Mouse (Mus musculus): ENCODE data around the gene Apol6. TPM values are rescaled to one million over a fixed set of nuclear protein-coding genes. Genes with fewer than 3 reads are reported as not detected.

Apol6 gene
- total RNA-seq (2017) = not detected in 3 replicates

DNA sequence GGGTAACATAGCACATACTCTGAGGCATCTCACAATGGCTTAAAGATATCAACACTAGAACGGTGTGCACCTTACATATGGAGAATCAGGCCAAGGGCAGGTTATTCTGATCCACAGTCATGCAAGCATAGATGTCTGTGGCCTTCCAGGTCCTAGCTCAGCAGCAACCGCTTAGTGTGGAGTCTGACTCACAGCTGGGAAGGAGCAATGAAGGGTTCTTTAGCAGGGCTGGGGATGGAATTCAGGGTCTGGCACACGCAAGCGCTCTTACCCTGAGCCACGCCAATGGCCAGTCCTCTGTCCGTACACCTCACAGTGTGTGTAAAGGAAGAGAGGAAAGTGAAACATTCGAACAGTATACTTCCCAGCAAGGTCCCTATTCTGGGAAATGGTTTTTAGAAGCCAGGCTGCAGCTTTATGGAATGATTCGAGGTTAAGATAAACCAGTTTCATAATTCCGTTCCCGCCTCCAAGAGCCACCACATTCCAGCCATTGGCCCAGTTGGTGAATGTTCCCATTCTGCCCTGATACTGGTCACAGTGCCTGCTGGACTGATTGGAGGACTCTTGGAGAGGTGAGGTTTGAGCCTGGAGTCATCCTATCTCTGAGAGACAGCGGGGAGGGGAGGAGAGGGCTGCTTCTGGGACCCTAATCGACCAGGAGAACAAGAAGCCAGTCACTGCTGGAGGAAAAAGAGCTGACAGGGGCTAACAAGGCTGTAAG lies at the start of gene Apol6:
Gene Apol6, plus strand, starts transcription at position 133 of the 724 bp plus-strand sequence.
- no peak for ATAC-seq (replicated peaks; ENCODE audit: insufficient number of reproducible peaks, low FRiP score, low TSS enrichment, poor library complexity, severe bottlenecking)

DNA sequence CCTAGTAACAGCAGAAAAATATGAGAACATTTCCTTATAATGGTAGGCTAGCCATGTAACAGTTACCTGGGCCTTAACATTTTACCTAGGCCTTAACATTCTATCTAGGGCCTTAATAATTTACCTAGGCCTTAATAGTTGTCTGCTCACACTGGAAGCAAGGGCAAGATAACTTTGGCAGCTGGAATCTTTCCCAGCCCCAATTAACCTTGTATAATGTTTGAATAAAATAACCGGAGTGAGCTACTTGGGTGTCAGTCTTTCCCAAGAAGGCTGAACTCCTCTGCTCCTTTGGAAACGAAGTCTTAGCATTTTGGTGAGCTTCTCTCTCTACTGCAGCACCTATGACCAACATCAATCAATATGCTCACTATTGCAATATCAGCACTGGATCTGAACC lies 46.5 kb upstream of the Apol6 start:
- no peak for ATAC-seq (replicated peaks; ENCODE audit: insufficient number of reproducible peaks, low FRiP score, low TSS enrichment, poor library complexity, severe bottlenecking)

DNA sequence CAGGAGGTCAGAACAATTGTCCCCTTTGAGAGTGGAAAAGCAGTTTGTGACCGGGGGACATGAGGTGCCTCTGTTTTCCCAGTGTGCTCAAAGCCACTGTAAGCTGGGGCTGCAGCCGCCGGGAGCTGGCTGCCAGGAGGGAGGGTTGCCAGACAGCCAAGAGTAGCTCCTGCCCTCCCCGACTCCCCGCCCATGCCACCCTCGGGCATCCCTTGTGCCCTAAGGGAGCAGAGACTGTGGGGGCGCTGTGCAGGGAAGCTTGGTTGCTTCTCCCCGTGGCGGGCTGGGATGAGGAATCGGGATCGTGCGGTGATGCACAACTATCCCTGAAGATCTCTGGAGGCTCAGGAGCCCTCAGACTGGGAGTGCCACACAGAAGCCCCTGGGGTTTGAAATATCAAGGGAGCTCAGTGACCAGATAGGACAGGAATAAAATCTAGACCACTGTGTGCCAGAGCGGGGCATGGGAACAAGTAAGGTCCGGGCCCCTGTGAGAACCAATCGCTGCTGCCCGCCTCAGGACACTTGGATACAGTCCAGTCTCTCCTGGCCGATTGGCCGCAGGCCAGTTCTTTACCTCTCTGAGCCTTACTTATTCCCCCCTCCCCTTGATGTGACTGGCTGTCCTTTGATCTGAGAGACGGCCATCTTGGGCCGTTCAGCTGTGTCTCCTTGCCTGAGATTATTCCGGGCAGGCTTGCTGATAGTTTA lies 45.5 kb upstream of the Apol6 start:
- ATAC-seq (replicated peaks; ENCODE audit: insufficient number of reproducible peaks, low FRiP score, low TSS enrichment, poor library complexity, severe bottlenecking) = no peak

DNA sequence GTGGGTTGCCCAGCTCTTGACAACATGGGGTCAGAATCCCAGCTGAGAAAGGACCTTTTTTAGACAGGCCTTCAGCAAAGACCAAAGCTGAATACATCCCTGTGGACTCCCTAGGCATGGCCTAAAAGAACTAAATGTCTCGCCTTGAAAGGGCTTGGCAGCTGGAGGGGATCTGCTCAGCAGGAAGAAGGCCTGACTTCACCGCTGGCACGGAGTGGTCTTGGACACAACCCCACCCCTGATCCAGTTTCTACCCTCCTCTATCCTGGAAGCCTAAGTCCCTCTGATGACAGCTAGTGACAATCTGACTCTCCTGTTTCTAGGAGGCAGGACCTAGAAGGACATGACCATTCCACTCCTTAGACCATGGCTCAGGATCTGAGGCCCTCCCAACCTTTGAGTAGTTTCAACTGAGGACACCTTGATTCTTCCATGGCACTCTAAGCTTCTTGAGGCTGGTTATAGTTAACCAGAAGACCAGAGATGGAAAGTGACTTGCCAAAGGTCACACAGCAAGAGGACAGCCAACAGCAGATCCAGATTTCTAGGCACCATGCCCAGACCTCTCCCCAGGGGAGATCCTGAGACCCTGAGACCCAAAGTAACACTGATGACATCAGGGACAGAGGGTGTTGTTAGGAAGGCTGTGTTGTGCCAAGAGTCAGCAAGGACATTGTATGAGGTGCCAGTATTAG lies 41.2 kb upstream of the Apol6 start:
- no peak for ATAC-seq (replicated peaks; ENCODE audit: insufficient number of reproducible peaks, low FRiP score, low TSS enrichment, poor library complexity, severe bottlenecking)

DNA sequence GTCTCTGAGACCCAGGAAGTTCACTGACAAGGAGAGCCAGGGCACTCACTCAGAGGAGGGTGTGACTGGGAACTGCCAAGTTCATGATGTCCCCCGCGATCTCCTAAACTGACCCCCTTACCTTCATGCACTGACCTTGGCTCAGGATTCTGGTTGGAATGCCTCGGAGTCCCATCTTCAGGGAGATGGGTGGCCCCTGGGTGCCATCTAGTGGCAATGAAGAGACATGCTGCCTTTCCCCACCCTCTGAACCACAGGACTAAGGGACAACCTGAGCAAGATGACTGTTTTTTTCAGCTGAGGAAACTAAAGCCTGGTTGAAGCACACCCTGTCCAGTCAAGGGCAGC lies 40.7 kb upstream of the Apol6 start:
- ATAC-seq (replicated peaks; ENCODE audit: insufficient number of reproducible peaks, low FRiP score, low TSS enrichment, poor library complexity, severe bottlenecking) = no peak

DNA sequence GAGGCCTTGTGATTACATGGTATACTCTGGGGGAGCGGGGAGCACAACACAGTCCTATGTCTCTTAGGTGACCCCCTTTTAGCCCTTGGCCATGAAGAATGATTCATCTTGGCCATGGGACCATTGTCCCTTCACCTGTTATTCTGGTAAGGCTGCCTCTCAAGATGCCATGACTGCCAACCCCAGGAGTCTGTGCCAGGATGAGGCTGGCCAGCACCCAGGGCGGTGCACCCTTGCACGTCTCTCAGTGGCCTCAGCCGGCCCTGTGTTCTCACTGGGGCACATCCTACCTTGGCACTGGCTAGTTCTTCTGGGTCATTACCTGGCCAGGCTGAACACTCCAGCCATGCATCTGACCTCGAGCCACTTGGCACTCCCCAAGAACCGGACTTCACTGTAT lies 35.7 kb upstream of the Apol6 start:
- no peak for ATAC-seq (replicated peaks; ENCODE audit: insufficient number of reproducible peaks, low FRiP score, low TSS enrichment, poor library complexity, severe bottlenecking)

DNA sequence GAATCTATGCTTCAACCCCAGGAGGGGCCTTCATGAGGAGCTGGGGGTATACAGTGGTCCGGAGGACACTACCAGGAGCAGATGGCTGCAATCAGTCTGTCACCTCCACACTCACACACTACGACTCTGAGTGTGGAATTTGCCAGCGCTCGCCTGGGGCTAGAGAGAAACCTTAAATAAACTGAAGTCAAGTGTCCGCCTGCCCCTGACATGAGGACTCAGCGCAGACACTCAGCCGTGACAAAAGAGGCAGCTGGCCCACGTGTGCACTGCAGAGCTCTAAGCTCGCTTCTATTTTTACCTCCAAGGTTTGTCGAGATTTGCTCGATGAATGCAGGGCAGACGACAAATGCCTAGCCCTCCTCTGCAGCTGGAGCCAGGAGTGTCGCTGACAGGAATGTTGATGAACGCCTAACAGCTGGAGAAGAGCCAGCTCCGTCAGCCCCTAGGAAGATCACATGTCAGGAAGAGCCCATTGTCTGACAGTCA lies 30.7 kb upstream of the Apol6 start:
- no peak for ATAC-seq (replicated peaks; ENCODE audit: insufficient number of reproducible peaks, low FRiP score, low TSS enrichment, poor library complexity, severe bottlenecking)

DNA sequence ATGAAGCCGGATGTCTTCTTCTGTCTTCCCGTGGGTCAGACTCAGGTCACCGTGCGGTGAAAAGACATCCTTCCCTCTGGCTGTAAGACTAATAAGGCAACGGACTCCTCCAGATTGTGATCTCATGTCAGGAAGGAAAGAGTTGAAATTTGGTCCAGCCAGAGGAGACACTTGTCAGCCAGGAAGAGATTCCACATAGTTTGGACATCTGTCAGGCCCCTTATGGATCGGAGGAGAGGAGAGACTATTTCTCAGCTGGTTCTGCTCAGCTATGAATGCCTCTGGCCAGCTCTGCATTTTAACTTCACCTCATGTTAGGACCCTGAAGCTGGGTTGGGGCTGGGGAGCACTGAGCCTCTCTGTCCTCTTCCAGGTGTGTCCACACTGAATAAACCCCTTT lies 30.1 kb upstream of the Apol6 start:
- no peak for ATAC-seq (replicated peaks; ENCODE audit: insufficient number of reproducible peaks, low FRiP score, low TSS enrichment, poor library complexity, severe bottlenecking)

DNA sequence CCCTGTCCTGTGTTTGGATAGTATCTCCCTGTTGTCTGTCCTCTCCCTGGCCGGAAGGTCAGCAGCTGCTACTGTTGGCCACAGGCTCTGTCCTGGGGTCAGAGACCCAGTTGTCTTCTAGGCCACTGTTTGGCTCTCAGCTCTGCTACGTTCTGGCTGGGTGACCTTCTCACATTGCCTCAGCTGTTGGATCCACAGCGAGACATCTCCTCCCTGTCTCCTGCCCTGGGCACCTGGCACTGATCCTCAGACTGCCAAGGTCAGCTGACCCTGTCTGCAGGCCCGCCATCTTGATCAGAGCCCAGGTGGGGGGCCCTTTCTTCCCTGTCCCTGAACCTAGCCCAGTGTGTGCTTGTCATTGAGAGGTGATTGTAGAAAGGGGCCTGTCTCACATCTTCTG lies 29.5 kb upstream of the Apol6 start:
- no peak for ATAC-seq (replicated peaks; ENCODE audit: insufficient number of reproducible peaks, low FRiP score, low TSS enrichment, poor library complexity, severe bottlenecking)

DNA sequence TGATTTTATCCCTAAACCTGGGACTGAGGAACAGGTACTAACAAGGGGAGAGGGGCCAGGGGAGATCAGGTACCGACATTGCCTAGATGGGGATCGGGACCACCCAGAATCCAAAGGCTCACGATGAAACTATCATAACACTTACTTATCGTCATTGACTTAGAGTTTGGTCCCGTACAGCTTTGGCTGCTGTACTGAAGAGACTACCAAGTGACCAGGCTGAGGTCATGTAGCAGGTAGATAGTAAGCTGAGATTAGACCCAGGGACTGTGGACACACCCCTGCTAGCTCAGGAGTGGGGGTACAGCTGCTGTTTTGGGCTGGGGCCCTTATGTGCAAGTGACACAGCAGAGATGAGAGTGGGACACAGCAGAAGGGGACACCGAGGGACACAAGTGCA lies 28.0 kb upstream of the Apol6 start:
- no peak for ATAC-seq (replicated peaks; ENCODE audit: insufficient number of reproducible peaks, low FRiP score, low TSS enrichment, poor library complexity, severe bottlenecking)

DNA sequence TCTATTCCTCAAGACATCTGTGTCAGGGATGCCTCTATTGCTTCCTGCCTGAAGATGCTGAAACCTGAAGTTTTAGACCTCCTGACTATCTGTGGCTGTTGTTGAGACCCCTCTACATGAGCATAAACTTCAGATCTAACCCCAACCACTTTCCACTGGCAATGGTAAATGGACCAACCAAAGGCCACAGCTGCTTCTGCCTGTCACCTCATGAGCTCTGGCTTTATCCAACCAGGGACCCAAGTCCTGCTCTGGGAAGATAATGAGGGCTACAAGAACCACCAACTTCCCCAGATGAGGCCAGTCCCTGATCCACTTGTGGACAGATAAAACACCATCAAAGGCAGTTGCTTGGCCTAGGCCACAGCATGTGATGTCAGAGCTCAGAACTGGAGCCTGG lies 26.6 kb upstream of the Apol6 start:
- no peak for ATAC-seq (replicated peaks; ENCODE audit: insufficient number of reproducible peaks, low FRiP score, low TSS enrichment, poor library complexity, severe bottlenecking)

DNA sequence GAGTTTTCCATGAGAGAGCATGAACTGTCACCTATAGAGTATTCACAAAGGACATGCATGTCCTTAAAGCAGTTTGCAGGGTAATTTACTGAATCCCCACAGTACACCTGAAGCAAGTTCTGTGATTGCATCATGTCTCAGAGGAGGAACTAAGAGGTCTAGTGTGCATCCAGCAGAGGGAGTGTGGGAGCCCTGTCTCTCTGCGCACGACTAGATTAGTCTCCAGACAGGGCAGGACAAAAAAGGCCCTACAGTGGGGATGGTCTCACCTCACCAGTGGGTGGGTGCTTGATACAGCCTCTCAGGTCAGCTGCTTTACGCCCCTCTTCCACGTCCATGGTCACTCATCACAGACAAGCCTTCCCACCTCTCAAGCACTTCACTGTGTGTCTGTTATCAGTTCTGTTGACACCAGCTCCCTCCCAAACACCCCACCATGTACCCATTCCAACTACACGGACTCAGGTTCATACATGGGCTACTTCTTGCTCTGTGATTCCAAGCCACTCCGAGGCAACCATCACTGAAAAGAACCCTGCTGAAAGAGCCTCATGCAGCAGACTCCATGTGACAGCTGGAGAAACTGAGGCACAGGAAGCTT lies 25.7 kb upstream of the Apol6 start:
- ATAC-seq (replicated peaks; ENCODE audit: insufficient number of reproducible peaks, low FRiP score, low TSS enrichment, poor library complexity, severe bottlenecking) = no peak

DNA sequence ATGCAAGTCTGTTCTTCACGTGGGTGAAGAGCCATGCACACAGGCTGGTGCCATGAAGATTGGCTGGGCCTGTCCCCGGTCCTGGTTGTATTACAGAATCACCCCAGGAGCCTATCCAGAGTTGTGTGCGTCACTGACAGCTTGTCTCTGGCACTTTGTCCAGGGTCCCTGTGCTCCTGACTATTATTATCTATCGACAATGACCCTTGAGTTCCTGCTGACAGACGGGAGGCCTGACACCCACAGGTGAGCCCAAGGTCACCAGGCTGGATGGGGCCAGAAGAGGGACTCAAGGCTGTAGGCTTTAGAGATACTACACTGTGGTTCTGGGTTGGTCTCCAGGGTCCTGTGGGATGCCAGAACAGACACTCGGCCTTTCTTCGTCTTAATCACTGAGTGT lies 25.0 kb upstream of the Apol6 start:
- ATAC-seq (replicated peaks; ENCODE audit: insufficient number of reproducible peaks, low FRiP score, low TSS enrichment, poor library complexity, severe bottlenecking) = no peak

DNA sequence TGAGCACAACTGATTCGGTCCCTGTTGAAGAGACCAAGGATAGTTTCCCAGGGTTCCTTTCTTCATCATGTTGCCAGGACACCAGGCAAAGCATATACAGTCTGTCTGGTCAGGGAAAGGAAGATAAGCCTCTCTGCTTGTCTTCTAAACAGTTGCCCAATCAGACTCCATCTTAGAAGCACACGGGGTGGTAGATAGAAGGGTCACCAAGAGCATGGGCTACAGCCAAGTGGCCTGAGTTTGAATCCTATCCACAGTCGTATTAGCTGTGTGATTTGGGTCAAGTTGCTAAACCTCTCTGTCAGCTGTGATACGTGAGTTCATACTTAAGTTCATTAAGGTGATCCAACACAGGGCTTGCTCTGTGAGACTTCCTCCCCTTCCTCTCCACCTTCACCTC lies 24.4 kb upstream of the Apol6 start:
- no peak for ATAC-seq (replicated peaks; ENCODE audit: insufficient number of reproducible peaks, low FRiP score, low TSS enrichment, poor library complexity, severe bottlenecking)

DNA sequence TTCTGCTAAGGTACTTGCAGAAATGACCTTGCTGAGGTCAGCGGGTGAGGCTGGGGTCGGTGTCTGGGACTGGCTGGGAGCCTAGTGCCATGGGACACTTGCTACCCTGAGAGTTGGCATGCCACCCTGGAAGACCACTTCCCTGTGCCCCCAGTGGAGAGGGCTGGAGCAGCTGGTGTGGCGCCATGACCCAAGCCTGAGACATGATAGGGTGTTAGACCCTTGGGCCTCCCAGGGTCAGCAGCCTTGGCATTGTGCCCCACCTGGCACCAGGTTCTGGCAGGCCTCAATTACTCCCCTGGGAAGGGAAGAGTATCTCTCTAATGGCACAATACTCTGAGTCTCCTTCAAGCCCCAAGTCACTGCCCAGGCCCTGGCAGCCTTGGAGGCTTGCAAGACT lies 23.5 kb upstream of the Apol6 start:
- ATAC-seq (replicated peaks; ENCODE audit: insufficient number of reproducible peaks, low FRiP score, low TSS enrichment, poor library complexity, severe bottlenecking) = no peak

DNA sequence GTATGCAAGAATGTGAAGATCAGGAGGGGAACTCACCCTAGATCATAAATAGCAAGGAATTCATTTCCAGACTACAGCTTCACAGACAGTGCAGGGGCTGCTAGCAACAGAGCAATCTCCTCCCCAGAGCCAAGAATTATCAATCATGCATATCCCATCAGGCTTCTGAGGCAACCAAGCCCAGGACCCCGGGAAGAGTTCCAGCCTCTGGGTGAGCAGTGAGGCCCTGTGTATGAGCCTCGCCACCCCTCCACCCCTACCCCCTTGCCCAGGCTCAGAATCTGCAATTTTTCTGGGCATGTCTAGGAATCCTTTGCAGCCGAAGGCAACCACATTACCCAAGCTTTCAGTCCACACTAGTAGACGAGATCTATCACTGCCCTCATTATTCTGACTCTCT lies 22.7 kb upstream of the Apol6 start:
- ATAC-seq (replicated peaks; ENCODE audit: insufficient number of reproducible peaks, low FRiP score, low TSS enrichment, poor library complexity, severe bottlenecking) = no peak

DNA sequence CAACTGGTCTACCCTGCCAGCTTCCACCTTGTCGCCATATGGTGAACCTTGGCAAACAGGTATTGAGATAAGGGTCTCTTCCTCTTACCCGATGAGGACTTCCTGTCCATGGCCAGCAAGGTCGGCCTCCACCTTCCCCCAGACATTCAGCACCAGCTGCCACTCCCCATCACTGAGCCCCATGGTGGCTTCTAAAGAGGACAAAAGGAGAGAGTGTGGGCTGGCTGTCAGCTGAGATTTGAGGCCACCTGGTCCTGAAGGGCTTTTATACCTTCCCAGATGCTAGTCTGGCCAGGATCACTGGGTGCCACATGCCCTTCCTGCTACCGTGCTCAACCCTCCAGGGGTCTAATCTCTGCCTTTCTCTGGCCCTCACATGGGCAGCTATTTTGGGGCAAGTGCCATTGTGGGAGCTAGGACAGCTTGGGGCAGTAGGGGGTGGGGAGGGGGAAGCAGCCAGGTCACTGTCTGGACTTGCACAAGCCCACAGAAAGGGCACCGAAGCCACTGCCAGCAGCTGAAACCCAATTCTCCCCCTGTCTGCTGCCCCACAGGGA lies 22.1 kb upstream of the Apol6 start:
- ATAC-seq (replicated peaks; ENCODE audit: insufficient number of reproducible peaks, low FRiP score, low TSS enrichment, poor library complexity, severe bottlenecking) = no peak

DNA sequence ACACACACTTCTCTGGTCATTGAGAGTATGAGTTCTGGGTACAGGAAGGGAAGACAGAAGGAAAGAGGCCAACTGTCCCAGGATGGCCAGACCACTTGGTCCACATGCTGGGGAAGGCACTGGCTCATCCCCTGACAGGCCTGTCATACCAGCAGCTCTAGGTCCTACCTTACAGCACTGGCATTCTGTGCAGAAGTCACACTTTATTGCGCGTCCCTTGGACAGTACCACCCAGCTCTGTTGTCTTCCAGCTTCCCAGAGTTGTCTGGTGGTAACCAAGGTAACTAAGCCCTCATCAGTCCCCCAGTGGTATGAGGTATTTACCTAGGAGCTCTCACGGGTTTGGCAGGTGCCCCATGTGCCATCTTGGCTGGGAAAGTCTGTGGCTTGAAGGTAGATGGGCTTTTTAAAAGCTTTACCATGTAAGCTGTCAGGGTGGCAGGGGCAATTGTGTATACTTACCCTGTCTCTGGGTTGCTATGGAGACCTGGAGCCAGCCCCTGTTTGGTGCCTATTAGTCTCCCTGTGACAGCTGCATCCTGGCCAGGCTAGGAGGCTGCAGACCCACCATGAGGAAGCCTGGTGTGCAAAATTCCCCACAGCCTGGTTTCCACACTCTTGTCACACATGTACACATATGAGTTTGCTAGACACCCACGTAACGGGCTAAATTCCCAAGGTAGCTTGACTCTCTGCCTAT lies 18.5 kb upstream of the Apol6 start:
- no peak for ATAC-seq (replicated peaks; ENCODE audit: insufficient number of reproducible peaks, low FRiP score, low TSS enrichment, poor library complexity, severe bottlenecking)

DNA sequence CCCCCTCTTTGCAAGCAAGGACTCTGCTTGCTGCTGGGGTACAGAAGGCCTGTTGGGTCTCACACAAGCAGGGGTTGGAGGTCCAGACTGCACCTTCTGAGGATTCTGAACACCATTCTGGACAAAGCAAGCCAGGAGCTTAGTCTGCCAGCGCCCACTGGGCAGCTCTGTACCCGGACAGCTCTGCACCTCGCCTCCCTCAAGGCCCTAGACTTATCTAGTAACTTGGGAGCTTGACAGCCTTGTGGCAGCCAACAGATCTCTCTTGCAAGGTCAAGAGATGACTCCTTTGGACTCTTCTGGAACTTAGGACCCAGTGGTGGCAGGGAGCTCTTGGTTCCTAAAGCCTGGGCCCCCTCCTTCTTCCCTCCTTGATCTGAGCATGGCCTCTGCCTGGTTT lies 17.4 kb upstream of the Apol6 start:
- ATAC-seq (replicated peaks; ENCODE audit: insufficient number of reproducible peaks, low FRiP score, low TSS enrichment, poor library complexity, severe bottlenecking) = no peak

Measured in monocyte, adult 5-6 weeks (primary cell).